Mouse (Mus musculus) thymus, adult 2 months (tissue): ENCODE results near the gene Zyg11b. TPM values are rescaled to one million over a fixed set of nuclear protein-coding genes. Genes with fewer than 3 reads are reported as not detected.

Experiments
- DNase-seq: peaks from one replicate; pipeline ENCODE4 v3.0.0; 2021
- H3K27ac ChIP-seq: fragments of 200-500 bp; 2 replicates; pipeline ENCODE4 v1.5.1; 2012; ENCODE audit warnings: low read length, control low read depth; ENCODE audit not compliant: control insufficient read depth, insufficient read depth
- H3K27me3 ChIP-seq: fragments of 200-500 bp; 2 replicates; pipeline ENCODE4 v1.6.1; 2012; ENCODE audit warnings: mild to moderate bottlenecking, low read length, moderate library complexity, mixed read lengths; ENCODE audit not compliant: control insufficient read depth, insufficient read depth
- H3K36me3 ChIP-seq: fragments of 200-500 bp; 2 replicates; pipeline ENCODE4 v1.6.1; 2012; ENCODE audit warnings: mild to moderate bottlenecking, low read length, moderate library complexity; ENCODE audit not compliant: control insufficient read depth, insufficient read depth
- H3K4me1 ChIP-seq: fragments of 200-500 bp; replicated peaks from 2 replicates; pipeline ENCODE4 v1.6.1; 2012; ENCODE audit warnings: low read length; ENCODE audit not compliant: control insufficient read depth, insufficient read depth
- H3K4me3 ChIP-seq: fragments of 200-500 bp; 2 replicates; pipeline ENCODE4 v1.5.1; 2012; ENCODE audit warnings: mild to moderate bottlenecking, low read length, control low read depth, moderate library complexity; ENCODE audit not compliant: control insufficient read depth, insufficient read depth
- CTCF ChIP-seq: fragments of 200-500 bp; IDR thresholded peaks from 2 replicates; pipeline ENCODE4 v1.5.1; 2012; ENCODE audit warnings: mild to moderate bottlenecking, control low read depth, low read length, moderate library complexity, borderline replicate concordance; ENCODE audit not compliant: control insufficient read depth, poor library complexity, insufficient read depth; ENCODE audit errors: extremely low read depth
- POLR2A ChIP-seq: fragments of 200-500 bp; IDR thresholded peaks from 2 replicates; pipeline ENCODE4 v1.6.1; 2012; ENCODE audit warnings: mild to moderate bottlenecking, low read length, control low read depth, moderate library complexity; ENCODE audit not compliant: control insufficient read depth, poor library complexity, insufficient read depth; ENCODE audit errors: extremely low read depth
- WGBS: fragments of 180-500 bp; shearing (Covaris S2); methylation state at CpG from one replicate; pipeline ENCODE4 v1.1.7; 2018; 5-methylcytosine and 5-hydroxymethylcytosine counted together
- polyA plus RNA-seq: library from polyadenylated mRNA; depleted of rRNA; stranded (reverse); fragments of >200 nt; gene quantifications from 2 replicates; pipeline ENCODE4 v1.2.3, GENCODE M21; 2012; rRNA removed

The Zyg11b gene
- polyA plus RNA-seq, 1 experiment: 18.7 TPM

GRCm38 (mm10) chr4:108204629-108205028 is 96.3 kb downstream of the Zyg11b start:
- H3K4me1 ChIP-seq: no peaks in the 10 kb centered on the region
- H3K36me3 ChIP-seq: no peaks in the 10 kb centered on the region
- H3K27me3 ChIP-seq: no peaks in the 10 kb centered on the region
- H3K4me3 ChIP-seq: no peak overlapping the region
- DNase-seq: no peak
- H3K27ac ChIP-seq: no peak overlapping the region
- TF ChIP-seq POLR2A: no peak
- 95% methylated on average over 6 of the region's 6 CpGs for WGBS

GRCm38 (mm10) chr4:108199236-108199635 is 101.7 kb downstream of the Zyg11b start:
- DNase-seq: no peak
- H3K36me3 ChIP-seq: no peaks in the 10 kb centered on the region
- H3K27me3 ChIP-seq: no peaks in the 10 kb centered on the region
- 80% methylated on average over 2 of the region's 2 CpGs for WGBS
- TF ChIP-seq CTCF (no peak), POLR2A (no peak)
- no peak overlapping the region for H3K27ac ChIP-seq
- H3K4me3 ChIP-seq: no peak overlapping the region
- H3K4me1 ChIP-seq: no peaks in the 10 kb centered on the region

- no peak for DNase-seq
- no peak for TF ChIP-seq CTCF
- H3K27ac ChIP-seq: no peak overlapping the region
- H3K4me1 ChIP-seq: no peaks in the 10 kb centered on the region
- no peaks in the 10 kb centered on the region for H3K27me3 ChIP-seq
- H3K4me3 ChIP-seq: no peak overlapping the region
- 96% methylated on average over 6 of the region's 6 CpGs for WGBS
- H3K36me3 ChIP-seq: no peaks in the 10 kb centered on the region
Observed at GRCm38 (mm10) chr4:108196277-108196855, 104.5 kb downstream of the Zyg11b start.

GRCm38 (mm10) chr4:108192821-108193323 is 108.0 kb downstream of the Zyg11b start:
- 84% methylated on average over 2 of the region's 2 CpGs for WGBS
- no peak overlapping the region for H3K4me3 ChIP-seq
- TF ChIP-seq CTCF (no peak), POLR2A (no peak)
- H3K27ac ChIP-seq: no peak overlapping the region
- DNase-seq: no peak
- H3K27me3 ChIP-seq: no peaks in the 10 kb centered on the region
- H3K4me1 ChIP-seq: no peaks in the 10 kb centered on the region
- H3K36me3 ChIP-seq: no peaks in the 10 kb centered on the region

- no peaks in the 10 kb centered on the region for H3K36me3 ChIP-seq
- 80% methylated on average over 1 of the region's 1 CpGs for WGBS
- H3K27ac ChIP-seq: no peak overlapping the region
- H3K27me3 ChIP-seq: no peaks in the 10 kb centered on the region
- TF ChIP-seq CTCF (no peak), POLR2A (no peak)
- DNase-seq: no peak
- H3K4me1 ChIP-seq: no peaks in the 10 kb centered on the region
- H3K4me3 ChIP-seq: no peak overlapping the region
Observed at GRCm38 (mm10) chr4:108182278-108182677, 118.6 kb downstream of the Zyg11b start.

Other genes with a start within 250 kb of the Zyg11b start
- 5.7 and 12.0 TPM in 2 replicates for gene Podn, start 204.7 kb downstream of the Zyg11b start, polyA plus RNA-seq
- 92.7 and 103 TPM in 2 replicates for gene Scp2, start 156.1 kb downstream of the Zyg11b start, polyA plus RNA-seq
- gene Echdc2, start 135.7 kb downstream of the Zyg11b start, polyA plus RNA-seq: 9.4 and 14.7 TPM in 2 replicates
- 0.22 and 0.24 TPM in 2 replicates for gene Zyg11a, start 83.0 kb downstream of the Zyg11b start, polyA plus RNA-seq
- 9.4 and 10.0 TPM in 2 replicates for gene Coa7, start 27.0 kb upstream of the Zyg11b start, polyA plus RNA-seq
- gene Shisal2a, start 82.3 kb upstream of the Zyg11b start, polyA plus RNA-seq: not detected in 2 replicates
- 3.7 and 4.7 TPM in 2 replicates for gene Gpx7, start 105.9 kb upstream of the Zyg11b start, polyA plus RNA-seq
- gene Tut4, start 158.3 kb upstream of the Zyg11b start, polyA plus RNA-seq: 93.5 and 105 TPM in 2 replicates